Mouse (Mus musculus) heart, embryonic 12.5 days (tissue): ENCODE measurements around the gene Copg1. TPM values are rescaled to one million over a fixed set of nuclear protein-coding genes. Genes with fewer than 3 reads are reported as not detected.
"Not testable (repeated sequence)": the region's sequence is repeated elsewhere in the genome, so short reads cannot be mapped to it uniquely, and the experiment has no call there.

ENCODE experiments used
- ATAC-seq: fragments of 200-750 bp; cut with Nextera tagmentation; 2 replicates; pipeline ENCODE4 v1.8.0; 2017; ENCODE audit warnings: moderate TSS enrichment, moderate library complexity; ENCODE audit not compliant: insufficient number of reproducible peaks, low FRiP score
- H3K27ac ChIP-seq: fragments of 300-500 bp; sonication (generic); 2 replicates; pipeline ENCODE4 v1.5.1; 2016; ENCODE audit warnings: mild to moderate bottlenecking, moderate library complexity; ENCODE audit not compliant: poor library complexity, severe bottlenecking
- H3K27me3 ChIP-seq: fragments of 300-500 bp; sonication (generic); replicated peaks from 2 replicates; pipeline ENCODE4 v1.6.1; 2016; ENCODE audit warnings: mild to moderate bottlenecking, moderate library complexity
- H3K36me3 ChIP-seq: fragments of 300-500 bp; sonication (generic); 2 replicates; pipeline ENCODE4 v1.6.1; 2016; ENCODE audit warnings: mild to moderate bottlenecking, moderate library complexity
- H3K4me1 ChIP-seq: fragments of 300-500 bp; sonication (generic); replicated peaks from 2 replicates; pipeline ENCODE4 v1.6.1; 2016; ENCODE audit warnings: mild to moderate bottlenecking
- H3K4me2 ChIP-seq: fragments of 300-500 bp; sonication (generic); 2 replicates; pipeline ENCODE4 v1.6.1; 2016; ENCODE audit warnings: mild to moderate bottlenecking, moderate library complexity
- H3K4me3 ChIP-seq: fragments of 300-500 bp; sonication (generic); 2 replicates; pipeline ENCODE4 v1.5.1; 2016; ENCODE audit warnings: mild to moderate bottlenecking
- H3K9ac ChIP-seq: fragments of 300-500 bp; sonication (generic); 2 replicates; pipeline ENCODE4 v1.6.1; 2016; ENCODE audit warnings: mild to moderate bottlenecking, moderate library complexity
- H3K9me3 ChIP-seq: fragments of 300-500 bp; sonication (generic); replicated peaks from 2 replicates; pipeline ENCODE4 v1.6.1; 2016; ENCODE audit warnings: mild to moderate bottlenecking, moderate library complexity
- WGBS: fragments of 180-500 bp; shearing (Covaris S2); methylation state at CpG from one replicate; pipeline ENCODE4 v1.1.7; 2016; 5-methylcytosine and 5-hydroxymethylcytosine counted together
- polyA plus RNA-seq: library from polyadenylated mRNA; unstranded; fragments of >200 nt; fragmentation: Nextera tagmentation; extraction: Ambion mirVana; gene quantifications from 2 replicates; pipeline ENCODE4 v1.2.1, GENCODE M21; 2016

Copg1 gene
- polyA plus RNA-seq, 1 experiment from 2014 or later = 144 TPM

- no peaks in the 10 kb centered on the region for H3K9me3 ChIP-seq
- ATAC-seq = peak; percentile 93
- H3K27ac ChIP-seq = peak within 1 kb of the TSS; percentile 82
- no peaks in the 10 kb centered on the region for H3K27me3 ChIP-seq
- H3K9ac ChIP-seq = peak within 1 kb of the TSS; percentile 83
- under 1% methylated on average over 57 of the region's 62 CpGs for WGBS
- peak within 1 kb of the TSS; percentile 94 for H3K4me2 ChIP-seq
- H3K36me3 ChIP-seq = peaks cover 69% of the 10 kb centered on the region
- H3K4me1 ChIP-seq = peaks cover 18% of the 10 kb centered on the region
- peak within 1 kb of the TSS; percentile 72 for H3K4me3 ChIP-seq
Measured at GRCm38 (mm10) chr6:87913661-87914325, 26.2 kb downstream of the Copg1 start, which contains the start of gene Hmces. TSS of gene Hmces (plus strand) at chr6:87913935.

GRCm38 (mm10) chr6:87914326-87915102 is 26.9 kb downstream of the Copg1 start:
- peak; percentile 75 for ATAC-seq
- Histone ChIP-seq H3K4me1 (peaks cover 18% of the 10 kb centered on the region), H3K4me3 (peak overlapping the region; percentile 72), H3K27me3 (no peaks in the 10 kb centered on the region), H3K36me3 (peaks cover 69% of the 10 kb centered on the region), H3K4me2 (peak overlapping the region; percentile 94), H3K9ac (peak overlapping the region; percentile 83), H3K9me3 (no peaks in the 10 kb centered on the region), H3K27ac (peak overlapping the region; percentile 82)
- WGBS = 4% methylated on average over 35 of the region's 35 CpGs

GRCm38 (mm10) chr6:87915939-87916338 is 28.3 kb downstream of the Copg1 start:
- no peak overlapping the region for H3K27ac ChIP-seq
- 59% methylated on average over 5 of the region's 5 CpGs for WGBS
- H3K4me2 ChIP-seq = no peak overlapping the region
- H3K36me3 ChIP-seq = peaks cover 62% of the 10 kb centered on the region
- no peak for ATAC-seq
- H3K4me3 ChIP-seq = no peak overlapping the region
- no peak overlapping the region for H3K9ac ChIP-seq
- H3K27me3 ChIP-seq = no peaks in the 10 kb centered on the region
- peaks cover 18% of the 10 kb centered on the region for H3K4me1 ChIP-seq
- H3K9me3 ChIP-seq = no peaks in the 10 kb centered on the region

GRCm38 (mm10) chr6:87921201-87921600 is 33.6 kb downstream of the Copg1 start:
- Histone ChIP-seq H3K27ac (no peak overlapping the region), H3K4me3 (no peak overlapping the region), H3K4me2 (no peak overlapping the region), H3K36me3 (peaks cover 68% of the 10 kb centered on the region), H3K4me1 (no peaks in the 10 kb centered on the region), H3K27me3 (no peaks in the 10 kb centered on the region), H3K9ac (no peak overlapping the region), H3K9me3 (no peaks in the 10 kb centered on the region)
- no peak for ATAC-seq
- WGBS = 92% methylated on average over 4 of the region's 4 CpGs

GRCm38 (mm10) chr6:87923624-87924023 is 36.0 kb downstream of the Copg1 start:
- no peak overlapping the region for H3K9ac ChIP-seq
- WGBS = 70% methylated on average over 1 of the region's 1 CpGs
- H3K27me3 ChIP-seq = no peaks in the 10 kb centered on the region
- H3K4me1 ChIP-seq = no peaks in the 10 kb centered on the region
- peaks cover 59% of the 10 kb centered on the region for H3K36me3 ChIP-seq
- ATAC-seq = no peak
- H3K27ac ChIP-seq = no peak overlapping the region
- H3K4me3 ChIP-seq = no peak overlapping the region
- no peak overlapping the region for H3K4me2 ChIP-seq
- H3K9me3 ChIP-seq = no peaks in the 10 kb centered on the region

- Histone ChIP-seq H3K4me1 (peaks cover 8% of the 10 kb centered on the region; the same call in 1 of the 2 replicates), H3K27me3 (no peaks in the 10 kb centered on the region), H3K4me3 (no peak overlapping the region), H3K9me3 (peaks cover 9% of the 10 kb centered on the region), H3K4me2 (no peak overlapping the region), H3K36me3 (peaks cover 60% of the 10 kb centered on the region), H3K27ac (no peak overlapping the region), H3K9ac (no peak overlapping the region)
- WGBS = 85% methylated on average over 5 of the region's 5 CpGs
- ATAC-seq = no peak
Measured at GRCm38 (mm10) chr6:87935037-87935436, 47.4 kb downstream of the Copg1 start.

GRCm38 (mm10) chr6:87937178-87937788 is 49.7 kb downstream of the Copg1 start:
- peak overlapping the region; percentile 56; the same call in 1 of the 2 replicates for H3K9ac ChIP-seq
- ATAC-seq = peak; percentile 85
- no peak overlapping the region for H3K4me3 ChIP-seq
- H3K4me1 ChIP-seq = peaks cover 8% of the 10 kb centered on the region; the same call in 1 of the 2 replicates
- H3K36me3 ChIP-seq = peaks cover 40% of the 10 kb centered on the region
- H3K4me2 ChIP-seq = peak overlapping the region; percentile 31; the same call in 1 of the 2 replicates
- no peaks in the 10 kb centered on the region for H3K27me3 ChIP-seq
- WGBS = 37% methylated on average over 19 of the region's 19 CpGs
- no peaks in the 10 kb centered on the region for H3K9me3 ChIP-seq
- peak overlapping the region; percentile 26; the same call in 1 of the 2 replicates for H3K27ac ChIP-seq

GRCm38 (mm10) chr6:87938941-87939340 is 51.3 kb downstream of the Copg1 start:
- peaks cover 8% of the 10 kb centered on the region; the same call in 1 of the 2 replicates for H3K4me1 ChIP-seq
- H3K36me3 ChIP-seq = peaks cover 28% of the 10 kb centered on the region
- H3K4me3 ChIP-seq = no peak overlapping the region
- H3K9ac ChIP-seq = no peak overlapping the region
- H3K4me2 ChIP-seq = no peak overlapping the region
- no peak overlapping the region for H3K27ac ChIP-seq
- H3K9me3 ChIP-seq = no peaks in the 10 kb centered on the region
- WGBS = 82% methylated on average over 3 of the region's 3 CpGs
- no peaks in the 10 kb centered on the region for H3K27me3 ChIP-seq
- no peak for ATAC-seq

- Histone ChIP-seq H3K9ac (no peak overlapping the region), H3K9me3 (peaks cover 5% of the 10 kb centered on the region; the same call in 1 of the 2 replicates), H3K27ac (no peak overlapping the region), H3K27me3 (no peaks in the 10 kb centered on the region), H3K4me2 (no peak overlapping the region), H3K4me3 (no peak overlapping the region), H3K36me3 (0 out of 2 replicates have a peak, but pooled peaks cover 3% of the 10 kb centered on the region), H3K4me1 (peaks cover 5% of the 10 kb centered on the region; the same call in 1 of the 2 replicates)
- no peak for ATAC-seq
- WGBS = 79% methylated on average over 7 of the region's 7 CpGs
Measured at GRCm38 (mm10) chr6:87942179-87942578, 54.6 kb downstream of the Copg1 start.

- H3K9me3 ChIP-seq = peaks cover 17% of the 10 kb centered on the region
- not testable (repeated sequence) for H3K27ac ChIP-seq, H3K4me1 ChIP-seq, H3K36me3 ChIP-seq, H3K4me3 ChIP-seq, ATAC-seq, H3K9ac ChIP-seq, H3K27me3 ChIP-seq, H3K4me2 ChIP-seq
- 57% methylated on average over 4 of the region's 4 CpGs for WGBS
Measured at GRCm38 (mm10) chr6:87962457-87962856, 74.8 kb downstream of the Copg1 start.
